Mouse (Mus musculus) heart, postnatal 0 days (tissue): Measurements from ENCODE around the gene C530008M17Rik.

ENCODE experiments used
- CTCF ChIP-seq: IDR thresholded peaks from 2 replicates; pipeline ENCODE4 v1.5.1; 2016; ENCODE audit warnings: antibody characterized with exemption, control low read depth, low read depth
- EP300 ChIP-seq: IDR thresholded peaks from 2 replicates; pipeline ENCODE4 v1.6.1; 2016; ENCODE audit warnings: antibody characterized with exemption, low read depth

DNA sequence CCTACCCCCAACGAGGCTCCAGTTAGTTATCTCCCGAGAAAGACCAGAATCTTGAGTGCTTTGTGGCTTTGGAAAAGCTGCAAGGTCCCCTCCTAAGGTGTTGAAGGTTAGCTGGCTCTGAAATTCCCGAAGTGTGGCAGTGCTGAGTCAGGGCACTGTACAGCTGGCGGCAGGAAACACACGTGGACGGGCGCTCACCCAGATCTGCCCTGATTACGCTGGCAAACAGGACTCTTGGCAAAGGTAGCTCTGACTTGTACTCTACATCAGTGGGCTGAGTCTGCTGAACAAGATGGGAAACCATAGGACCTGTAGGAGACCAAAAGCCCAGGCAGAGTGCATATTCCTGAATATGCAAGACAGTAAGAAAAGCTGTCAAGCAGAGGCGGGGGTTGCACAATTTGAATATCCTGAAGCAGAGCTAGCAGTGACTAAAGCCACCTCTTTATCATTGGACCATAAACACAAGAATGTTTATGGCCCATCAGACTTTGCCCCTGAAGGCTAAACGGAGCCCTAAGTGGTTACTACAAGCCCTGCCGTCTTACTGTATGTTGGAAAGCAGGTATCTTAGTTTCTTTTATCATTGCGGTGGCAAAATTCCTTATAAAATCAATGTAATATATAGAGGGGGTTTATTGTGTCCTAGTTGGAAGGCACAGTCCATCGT is 159.6 kb downstream of the C530008M17Rik start:
- TF ChIP-seq CTCF (no peak), EP300 (no peak)
